Mouse (Mus musculus): ENCODE results near the gene Prpf19. TPM values are rescaled to one million over a fixed set of nuclear protein-coding genes. Genes with fewer than 3 reads are reported as not detected.

Gene Prpf19
- polyA plus RNA-seq, 1 experiment from 2014 or later: 61.0 TPM

DNA sequence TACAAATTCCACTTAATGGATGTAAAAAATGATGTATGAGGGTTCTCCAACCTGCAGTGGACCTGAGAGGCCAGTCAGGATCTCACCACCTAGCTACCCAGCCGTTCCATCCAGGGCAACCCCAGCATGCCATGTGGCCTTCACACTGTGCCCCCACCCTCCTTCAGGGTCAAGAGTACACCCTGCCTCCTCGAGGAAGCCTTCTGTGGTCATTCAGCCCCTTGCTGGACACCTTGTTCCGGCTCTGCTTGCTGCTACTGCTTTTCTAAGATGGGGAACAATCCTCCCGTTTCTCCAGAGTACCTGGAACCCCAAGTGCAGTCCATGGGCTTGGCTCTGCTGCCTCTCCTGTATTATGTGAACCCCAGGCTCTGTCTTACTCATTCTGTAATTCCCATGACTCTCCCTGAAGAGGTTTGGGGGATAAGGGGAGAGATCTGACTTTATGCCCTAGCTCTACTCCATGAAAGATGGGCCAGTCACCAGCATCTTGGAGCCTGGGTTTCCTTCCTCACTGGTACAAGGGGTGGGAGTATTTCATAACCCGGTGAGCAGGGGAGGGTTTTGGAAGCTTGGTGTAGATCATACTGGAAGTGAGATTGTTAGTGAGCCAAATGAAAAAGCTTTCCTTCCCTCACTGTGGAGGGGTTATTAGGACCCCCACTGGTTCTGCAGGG is 26.9 kb upstream of the Prpf19 start:
- 20% methylated on average over 5 of the region's 5 CpGs for WGBS
- Histone ChIP-seq H3K9me3 (ENCODE audit: control insufficient read depth, low read length) (no peaks in the 10 kb centered on the region), H3K27ac (ENCODE audit: low read depth, low read length) (no peak overlapping the region), H3K4me1 (ENCODE audit: control insufficient read depth, insufficient read depth, low read length) (peaks cover 20% of the 10 kb centered on the region), H3K36me3 (ENCODE audit: control insufficient read depth, insufficient read depth, low read length) (peaks cover 56% of the 10 kb centered on the region), H3K4me3 (ENCODE audit: low read length) (peak overlapping the region; percentile 82), H3K9ac (ENCODE audit: low read depth, low read length) (peak overlapping the region; percentile 92), H3K27me3 (ENCODE audit: control insufficient read depth, insufficient read depth, low read length) (no peaks in the 10 kb centered on the region), H3K4me2 (replicated peaks; ENCODE audit: low read depth, low read length) (peak overlapping the region; percentile 77)
- no peak for ATAC-seq (ENCODE audit: low FRiP score, low TSS enrichment)

DNA sequence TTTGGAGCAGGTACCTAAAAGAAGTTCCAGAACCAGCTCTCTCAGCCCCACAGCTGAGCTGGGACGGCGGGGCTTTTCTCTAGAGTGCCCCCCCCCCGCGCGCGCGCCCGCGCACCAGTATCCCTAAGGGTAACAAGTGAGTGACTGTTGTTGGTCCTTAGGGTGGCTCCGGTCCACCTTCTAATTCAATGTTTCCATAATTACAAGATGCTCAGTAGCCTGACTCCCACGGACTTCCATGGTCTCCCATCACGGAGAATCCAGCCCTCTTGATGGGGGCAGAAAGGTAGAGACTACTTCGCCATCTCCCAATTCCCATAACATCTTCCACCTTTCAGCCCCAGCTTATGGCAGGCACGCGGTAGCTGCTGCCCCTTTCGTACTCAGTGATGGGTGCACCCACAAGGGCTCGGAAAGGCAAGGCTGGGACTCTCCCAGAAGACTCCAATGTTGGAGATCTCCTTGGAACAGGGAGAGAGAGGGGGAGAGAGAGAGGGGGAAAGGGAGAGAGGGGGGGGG is 26.3 kb upstream of the Prpf19 start:
- Histone ChIP-seq H3K9me3 (ENCODE audit: control insufficient read depth, low read length) (no peaks in the 10 kb centered on the region), H3K27ac (ENCODE audit: low read depth, low read length) (peak overlapping the region; percentile 88), H3K4me2 (replicated peaks; ENCODE audit: low read depth, low read length) (peak overlapping the region; percentile 77), H3K27me3 (ENCODE audit: control insufficient read depth, insufficient read depth, low read length) (no peaks in the 10 kb centered on the region), H3K4me3 (ENCODE audit: low read length) (peak overlapping the region; percentile 82), H3K9ac (ENCODE audit: low read depth, low read length) (peak overlapping the region; percentile 92), H3K4me1 (ENCODE audit: control insufficient read depth, insufficient read depth, low read length) (peaks cover 20% of the 10 kb centered on the region), H3K36me3 (ENCODE audit: control insufficient read depth, insufficient read depth, low read length) (peaks cover 56% of the 10 kb centered on the region)
- under 1% methylated on average over 17 of the region's 17 CpGs for WGBS
- ATAC-seq (ENCODE audit: low FRiP score, low TSS enrichment): peak; percentile 15

DNA sequence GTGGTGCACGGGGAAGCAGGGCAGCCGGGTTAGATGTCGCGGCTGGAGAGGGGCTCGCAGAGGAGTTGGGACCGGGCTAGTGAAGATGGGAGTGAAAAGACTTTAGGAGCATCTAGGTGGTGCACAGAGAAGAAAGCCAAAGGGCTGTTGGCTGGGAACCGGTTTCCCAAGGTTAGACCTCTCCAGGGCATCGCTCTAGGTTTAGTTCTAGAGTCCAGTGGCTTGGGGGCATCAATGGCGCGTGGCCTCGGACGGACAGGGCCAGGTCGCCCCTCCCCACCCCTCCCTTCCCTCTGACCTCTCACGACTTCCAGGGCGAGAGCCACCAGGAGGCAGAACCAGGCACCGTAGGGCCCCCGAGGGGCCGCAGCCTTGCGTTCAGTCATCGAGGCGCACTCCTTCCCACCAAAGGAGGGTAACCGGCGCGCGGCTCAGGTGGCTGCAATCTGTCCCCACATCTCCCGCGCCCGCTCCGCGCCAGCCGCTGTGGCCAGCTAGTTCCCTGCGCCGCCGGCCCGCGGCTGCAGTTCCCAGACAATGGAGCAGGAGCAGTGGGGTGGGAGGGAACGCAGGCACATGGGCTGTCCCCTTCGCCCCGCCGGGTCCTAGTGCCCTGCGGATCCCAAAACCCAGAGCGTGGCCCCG is 25.7 kb upstream of the Prpf19 start:
- Histone ChIP-seq H3K4me1 (ENCODE audit: control insufficient read depth, insufficient read depth, low read length) (peaks cover 20% of the 10 kb centered on the region), H3K36me3 (ENCODE audit: control insufficient read depth, insufficient read depth, low read length) (peaks cover 56% of the 10 kb centered on the region), H3K4me2 (replicated peaks; ENCODE audit: low read depth, low read length) (peak overlapping the region; percentile 77), H3K27ac (ENCODE audit: low read depth, low read length) (peak overlapping the region; percentile 88), H3K4me3 (ENCODE audit: low read length) (peak overlapping the region; percentile 82), H3K9ac (ENCODE audit: low read depth, low read length) (peak overlapping the region; percentile 92), H3K27me3 (ENCODE audit: control insufficient read depth, insufficient read depth, low read length) (no peaks in the 10 kb centered on the region), H3K9me3 (ENCODE audit: control insufficient read depth, low read length) (no peaks in the 10 kb centered on the region)
- WGBS: under 1% methylated on average over 39 of the region's 43 CpGs
- peak; percentile 92 for ATAC-seq (ENCODE audit: low FRiP score, low TSS enrichment)

DNA sequence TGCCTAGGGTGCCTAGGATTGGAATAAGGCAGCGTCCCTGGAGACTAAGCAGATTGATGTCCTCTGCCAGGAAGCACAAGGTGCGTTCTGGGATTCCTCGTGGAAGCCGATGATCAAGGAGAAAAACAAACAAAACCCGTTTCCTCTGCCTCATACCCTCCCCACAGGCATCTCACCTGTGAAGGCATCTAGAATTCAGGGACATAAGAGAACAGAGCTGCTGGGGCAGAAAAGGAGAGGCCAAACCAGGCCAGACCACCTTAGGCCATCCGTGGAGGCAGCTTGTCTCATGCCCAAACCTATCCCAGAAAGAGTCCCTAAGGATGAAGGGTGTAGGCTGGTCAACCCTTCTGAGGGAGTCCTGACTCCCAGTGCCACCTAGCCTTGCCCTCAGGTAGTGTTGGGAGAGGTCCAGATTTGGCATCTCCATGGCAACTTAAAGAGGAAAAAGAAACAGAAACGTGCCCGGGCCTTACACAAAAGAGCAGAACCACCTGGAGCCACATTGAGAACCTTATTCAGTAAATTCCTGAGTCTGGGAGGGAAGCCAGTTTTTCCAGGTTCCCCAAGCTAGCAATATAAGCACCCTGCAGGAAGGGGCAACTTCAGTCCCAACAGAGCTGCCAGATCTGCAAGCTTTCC is 25.0 kb upstream of the Prpf19 start, which contains the start of gene Tmem132a:
TSS of gene Tmem132a (minus strand) at position 55 of the 642 bp plus-strand sequence.
- peak within 1 kb of the TSS; percentile 92 for H3K9ac ChIP-seq (ENCODE audit: low read depth, low read length)
- H3K4me1 ChIP-seq (ENCODE audit: control insufficient read depth, insufficient read depth, low read length): peaks cover 20% of the 10 kb centered on the region
- H3K27me3 ChIP-seq (ENCODE audit: control insufficient read depth, insufficient read depth, low read length): no peaks in the 10 kb centered on the region
- peak within 1 kb of the TSS; percentile 88 for H3K27ac ChIP-seq (ENCODE audit: low read depth, low read length)
- peaks cover 51% of the 10 kb centered on the region for H3K36me3 ChIP-seq (ENCODE audit: control insufficient read depth, insufficient read depth, low read length)
- peak within 1 kb of the TSS; percentile 82 for H3K4me3 ChIP-seq (ENCODE audit: low read length)
- ATAC-seq (ENCODE audit: low FRiP score, low TSS enrichment): peak; percentile 5; the same call in 1 of the 2 replicates
- peak within 1 kb of the TSS; percentile 77 for H3K4me2 ChIP-seq (replicated peaks; ENCODE audit: low read depth, low read length)
- no peaks in the 10 kb centered on the region for H3K9me3 ChIP-seq (ENCODE audit: control insufficient read depth, low read length)
- 5% methylated on average over 8 of the region's 8 CpGs for whole genome bisulfite sequencing

DNA sequence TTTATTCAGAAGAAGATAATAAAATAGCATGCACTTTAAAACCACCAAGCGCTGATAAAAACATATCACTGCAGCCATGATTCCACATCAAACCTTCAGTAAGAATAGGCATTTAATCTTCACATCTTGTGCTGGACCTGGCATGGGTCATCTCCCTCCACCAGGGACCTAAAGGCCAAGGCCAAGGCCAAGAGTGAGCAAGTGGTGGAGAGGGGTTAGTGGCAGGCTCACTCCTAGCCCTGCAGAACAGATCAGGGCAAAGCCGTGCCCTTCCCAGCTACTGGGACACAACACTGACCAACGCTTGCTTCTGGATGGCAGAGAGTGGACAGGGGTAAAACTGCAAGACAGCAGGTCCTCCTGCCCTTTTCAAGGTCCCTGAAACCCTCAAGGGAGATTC is 24.4 kb upstream of the Prpf19 start:
- ATAC-seq (ENCODE audit: low FRiP score, low TSS enrichment): no peak
- Histone ChIP-seq H3K27me3 (ENCODE audit: control insufficient read depth, insufficient read depth, low read length) (no peaks in the 10 kb centered on the region), H3K4me2 (replicated peaks; ENCODE audit: low read depth, low read length) (no peak overlapping the region), H3K9me3 (ENCODE audit: control insufficient read depth, low read length) (no peaks in the 10 kb centered on the region), H3K4me3 (ENCODE audit: low read length) (no peak overlapping the region), H3K9ac (ENCODE audit: low read depth, low read length) (no peak overlapping the region; the same call in 1 of the 2 replicates), H3K36me3 (ENCODE audit: control insufficient read depth, insufficient read depth, low read length) (peaks cover 44% of the 10 kb centered on the region), H3K27ac (ENCODE audit: low read depth, low read length) (peak overlapping the region; percentile 37; the same call in 1 of the 2 replicates), H3K4me1 (ENCODE audit: control insufficient read depth, insufficient read depth, low read length) (peaks cover 20% of the 10 kb centered on the region)
- 97% methylated on average over 3 of the region's 3 CpGs for WGBS

DNA sequence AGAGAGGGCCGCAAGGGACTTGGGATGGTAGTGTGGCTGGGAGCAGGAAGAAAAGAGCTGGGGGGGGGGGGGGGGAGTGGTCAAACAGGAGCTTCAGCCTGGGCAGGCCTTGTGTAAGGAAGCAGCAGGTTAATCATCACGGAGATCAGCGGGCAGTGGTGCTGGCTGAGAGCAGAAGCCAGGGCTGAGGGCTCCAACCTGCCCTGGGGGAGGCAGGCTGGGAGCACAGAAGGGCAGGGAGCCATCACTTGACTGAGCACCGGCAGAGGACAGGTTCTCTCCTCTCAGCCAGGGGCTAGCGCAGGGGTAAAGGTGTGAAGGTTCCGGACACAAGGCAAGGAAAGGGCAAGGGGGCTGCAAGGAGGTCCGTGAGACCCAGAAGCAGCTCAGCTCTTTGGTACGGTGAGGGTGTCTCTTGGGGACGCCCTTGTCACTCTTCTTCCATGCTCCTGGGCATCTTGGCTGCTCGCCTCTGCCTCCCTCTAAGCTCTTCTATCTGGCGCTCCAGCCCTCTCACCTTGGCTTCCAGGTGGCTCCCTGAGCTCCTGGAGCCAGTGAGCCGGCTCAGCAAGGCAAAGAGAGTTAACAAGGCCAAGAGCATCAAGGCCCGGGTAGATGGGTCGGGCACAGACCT is 23.6 kb upstream of the Prpf19 start:
- H3K9me3 ChIP-seq (ENCODE audit: control insufficient read depth, low read length): no peaks in the 10 kb centered on the region
- H3K36me3 ChIP-seq (ENCODE audit: control insufficient read depth, insufficient read depth, low read length): peaks cover 39% of the 10 kb centered on the region
- no peaks in the 10 kb centered on the region for H3K27me3 ChIP-seq (ENCODE audit: control insufficient read depth, insufficient read depth, low read length)
- peak; percentile 7; the same call in 1 of the 2 replicates for ATAC-seq (ENCODE audit: low FRiP score, low TSS enrichment)
- no peak overlapping the region for H3K4me3 ChIP-seq (ENCODE audit: low read length)
- H3K4me1 ChIP-seq (ENCODE audit: control insufficient read depth, insufficient read depth, low read length): peaks cover 20% of the 10 kb centered on the region
- peak overlapping the region; percentile 42; the same call in 1 of the 2 replicates for H3K27ac ChIP-seq (ENCODE audit: low read depth, low read length)
- WGBS: 73% methylated on average over 14 of the region's 14 CpGs
- no peak overlapping the region for H3K4me2 ChIP-seq (replicated peaks; ENCODE audit: low read depth, low read length)
- 0 out of 2 replicates have a peak overlapping the region, but pooled peaks have one; percentile 28 for H3K9ac ChIP-seq (ENCODE audit: low read depth, low read length)

DNA sequence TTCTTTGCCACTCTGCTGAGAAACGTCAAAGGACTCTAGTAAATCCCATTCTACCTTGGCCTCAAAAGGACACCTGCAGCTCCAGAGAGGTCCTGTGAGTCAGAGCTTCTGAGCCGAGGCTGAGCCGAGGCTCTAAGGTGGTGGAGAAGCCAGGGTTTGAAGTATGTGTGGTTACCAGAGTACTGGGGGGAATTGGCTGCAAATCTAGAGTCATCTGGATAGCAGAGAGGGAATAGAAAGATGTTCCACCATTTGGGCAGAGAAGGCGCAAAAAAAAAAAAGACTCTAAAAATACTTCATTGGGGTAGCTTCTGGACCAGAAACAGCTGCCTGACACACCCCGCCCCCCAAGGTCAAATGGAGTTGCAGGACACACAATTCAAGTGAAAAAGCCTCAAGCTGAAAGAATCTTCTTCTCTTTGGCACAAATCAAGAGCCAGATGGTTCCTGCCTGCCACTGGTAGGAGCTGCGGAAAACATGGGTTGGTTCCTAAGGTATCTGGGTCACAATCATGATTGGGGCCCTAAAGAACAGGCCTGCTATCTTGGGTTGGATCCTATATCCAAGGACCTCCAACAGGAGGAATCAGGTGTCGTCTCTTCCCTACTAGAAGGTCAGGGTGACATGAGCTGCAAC is 16.7 kb upstream of the Prpf19 start:
- Histone ChIP-seq H3K4me3 (ENCODE audit: low read length) (no peak overlapping the region), H3K36me3 (ENCODE audit: control insufficient read depth, insufficient read depth, low read length) (peaks cover 18% of the 10 kb centered on the region), H3K9ac (ENCODE audit: low read depth, low read length) (no peak overlapping the region), H3K9me3 (ENCODE audit: control insufficient read depth, low read length) (no peaks in the 10 kb centered on the region), H3K4me1 (ENCODE audit: control insufficient read depth, insufficient read depth, low read length) (peaks cover 10% of the 10 kb centered on the region), H3K27me3 (ENCODE audit: control insufficient read depth, insufficient read depth, low read length) (no peaks in the 10 kb centered on the region), H3K27ac (ENCODE audit: low read depth, low read length) (no peak overlapping the region), H3K4me2 (replicated peaks; ENCODE audit: low read depth, low read length) (no peak overlapping the region)
- 85% methylated on average over 7 of the region's 7 CpGs for WGBS
- ATAC-seq (ENCODE audit: low FRiP score, low TSS enrichment): no peak
